Mouse (Mus musculus) small intestine, adult 2 months (tissue): Measurements from ENCODE around the gene Clcf1.

ENCODE experiments used
- CTCF ChIP-seq: fragments of 200-500 bp; IDR thresholded peaks from 2 replicates; pipeline ENCODE4 v1.5.1; 2012; ENCODE audit warnings: low read depth, mild to moderate bottlenecking, control low read depth, inconsistent platforms, low read length, moderate library complexity, mixed read lengths; ENCODE audit not compliant: insufficient replicate concordance, insufficient read length; ENCODE audit errors: extremely low read depth
- POLR2A ChIP-seq: fragments of 200-500 bp; IDR thresholded peaks from 2 replicates; pipeline ENCODE4 v1.6.1; 2012; ENCODE audit warnings: low read depth, mild to moderate bottlenecking, control low read depth, inconsistent platforms, low read length, moderate library complexity

- no peak for TF ChIP-seq CTCF
- peak; percentile 28; the same call in 1 of the 2 replicates for TF ChIP-seq POLR2A
These were observed 23.2 kb upstream of the Clcf1 start, which contains the start of gene Tbc1d10c for GRCm38 (mm10) chr19:4190831-4191334.
